Mouse (Mus musculus) brain, embryonic 14.5 days (tissue): ENCODE measurements at regions not wholly inside any gene's neighbourhood (a gene's known extent, or its start where the extent isn't known, plus 50 kb on each side); places are given as distances from the start of the nearest gene placed in this dataset.
A peak's percentile ranks its signal among the peaks of the same experiment; 100 is the strongest.

Source experiments
- DNase-seq: peaks from one replicate; pipeline ENCODE4 v3.0.0-alpha.2; 2011; ENCODE audit warnings: low read depth
- CTCF ChIP-seq: fragments of 200-500 bp; IDR thresholded peaks from 2 replicates; pipeline ENCODE4 v1.5.1; 2012; ENCODE audit warnings: inconsistent platforms, mild to moderate bottlenecking, moderate library complexity, borderline replicate concordance; ENCODE audit not compliant: insufficient read depth, insufficient read length; ENCODE audit errors: extremely low read depth
- POLR2A ChIP-seq: fragments of 200-500 bp; IDR thresholded peaks from 2 replicates; pipeline ENCODE4 v1.6.1; 2012; ENCODE audit warnings: mild to moderate bottlenecking, inconsistent platforms, borderline replicate concordance; ENCODE audit not compliant: poor library complexity, insufficient read depth, insufficient read length, severe bottlenecking; ENCODE audit errors: extremely low read depth

DNA sequence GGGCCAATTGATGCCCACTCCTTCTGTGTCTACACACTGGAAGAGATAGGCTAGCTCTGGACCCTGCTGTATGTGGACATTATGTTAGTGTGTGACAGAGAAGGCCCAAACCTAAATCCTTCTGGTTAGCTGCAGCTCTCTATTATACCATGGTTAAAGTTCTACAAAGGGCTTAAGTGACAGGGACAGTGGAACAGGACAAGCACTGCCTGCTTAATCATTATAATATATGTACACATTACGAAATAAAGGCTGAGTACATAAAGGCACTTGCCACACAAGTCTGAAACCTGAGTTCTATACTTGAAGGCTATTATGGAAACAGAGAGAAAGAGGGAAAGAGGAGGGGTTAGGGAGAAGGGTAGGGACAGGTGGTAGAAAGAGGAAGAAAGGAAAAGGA, 55.2 kb downstream of the Rdh14 start:
- TF ChIP-seq POLR2A, result no peak
- TF ChIP-seq CTCF, result no peak
- DNase-seq, result no peak

DNA sequence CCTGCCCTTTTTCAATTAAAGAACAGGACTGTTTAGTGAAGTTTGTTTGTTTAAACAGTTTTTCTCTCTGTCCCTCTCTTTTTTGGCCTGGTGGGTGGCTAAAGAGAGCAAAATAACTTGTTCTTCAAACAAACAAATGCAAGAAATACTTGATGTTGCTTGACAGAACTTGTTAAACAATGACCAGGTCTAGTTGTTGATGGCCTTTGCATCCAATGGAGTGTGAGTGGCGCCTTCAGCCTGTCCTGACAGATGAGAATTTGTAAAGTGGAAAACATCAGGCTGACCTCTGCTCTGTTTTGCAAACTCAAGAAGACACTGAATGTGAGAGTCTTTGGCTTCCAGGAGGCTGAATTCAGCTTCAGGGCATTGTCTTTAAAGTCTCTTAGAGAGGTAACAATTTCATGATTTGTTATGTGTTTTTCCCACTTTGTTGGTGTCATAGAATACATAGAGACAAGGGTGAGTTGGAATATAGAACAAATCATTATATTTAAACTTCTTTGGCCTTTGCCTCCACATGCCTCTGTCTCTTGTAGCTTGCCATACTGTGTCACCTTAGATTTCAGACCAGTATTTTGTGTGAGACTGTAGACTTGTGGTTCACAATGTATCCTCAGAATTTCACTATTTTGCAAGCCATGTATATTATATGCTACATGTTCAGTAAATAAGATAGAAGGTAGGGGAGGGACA, 67.5 kb downstream of the Rdh14 start:
- no peak for TF ChIP-seq CTCF
- TF ChIP-seq POLR2A, result no peak

GRCm38 (mm10) chr12:10461796-10462195, 71.2 kb downstream of the Rdh14 start:
- DNase-seq, result no peak
- TF ChIP-seq CTCF (no peak), POLR2A (no peak)

More for the DNA sequence above, 67.5 kb downstream of the Rdh14 start:
- no peak for DNase-seq

DNA sequence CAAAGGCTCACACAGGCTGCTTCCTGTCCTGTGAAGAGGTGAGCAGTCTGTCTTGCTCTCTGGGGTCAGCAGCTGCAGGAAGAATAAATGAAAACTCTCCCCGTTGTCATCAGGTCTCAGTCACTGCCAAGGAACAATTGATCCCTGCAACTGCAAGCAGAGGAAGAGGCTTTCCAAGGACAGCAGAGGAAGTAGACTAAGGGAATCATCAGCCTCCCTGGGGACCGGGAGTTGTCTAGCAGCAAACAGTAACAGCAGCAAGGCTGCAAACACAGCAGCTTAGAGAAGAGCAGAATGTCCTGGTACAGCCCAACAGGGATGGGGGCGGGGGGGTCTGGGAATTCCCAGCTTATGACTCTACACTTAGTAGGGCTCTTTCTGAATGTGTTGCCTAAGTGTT, 72.4 kb downstream of the Rdh14 start:
- peak; percentile 3 for DNase-seq
- TF ChIP-seq CTCF (no peak), POLR2A (no peak)

DNA sequence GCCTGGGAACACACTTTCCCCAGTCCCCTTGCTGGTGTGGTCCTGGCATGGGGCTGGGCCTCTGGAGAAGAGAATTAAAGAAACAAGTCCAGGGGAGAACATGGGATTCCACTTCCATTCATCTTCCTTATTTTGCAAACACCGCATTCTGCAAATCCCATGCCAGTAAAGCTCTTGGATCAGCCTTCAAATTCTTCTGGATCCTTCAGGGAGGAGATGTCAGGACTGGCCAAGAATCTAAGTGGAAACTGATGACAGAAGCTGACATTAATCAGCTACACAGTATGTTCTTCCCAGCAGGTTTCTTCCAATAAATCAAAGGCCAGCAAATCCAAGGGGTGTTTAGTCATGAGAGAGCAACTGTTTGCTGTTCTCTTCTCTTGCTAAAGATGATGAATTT, 83.4 kb downstream of the Rdh14 start:
- peak; percentile 2 for DNase-seq
- TF ChIP-seq POLR2A (no peak), CTCF (no peak)

GRCm38 (mm10) chr12:10480781-10481180, 90.2 kb downstream of the Rdh14 start:
- DNase-seq, result no peak

DNA sequence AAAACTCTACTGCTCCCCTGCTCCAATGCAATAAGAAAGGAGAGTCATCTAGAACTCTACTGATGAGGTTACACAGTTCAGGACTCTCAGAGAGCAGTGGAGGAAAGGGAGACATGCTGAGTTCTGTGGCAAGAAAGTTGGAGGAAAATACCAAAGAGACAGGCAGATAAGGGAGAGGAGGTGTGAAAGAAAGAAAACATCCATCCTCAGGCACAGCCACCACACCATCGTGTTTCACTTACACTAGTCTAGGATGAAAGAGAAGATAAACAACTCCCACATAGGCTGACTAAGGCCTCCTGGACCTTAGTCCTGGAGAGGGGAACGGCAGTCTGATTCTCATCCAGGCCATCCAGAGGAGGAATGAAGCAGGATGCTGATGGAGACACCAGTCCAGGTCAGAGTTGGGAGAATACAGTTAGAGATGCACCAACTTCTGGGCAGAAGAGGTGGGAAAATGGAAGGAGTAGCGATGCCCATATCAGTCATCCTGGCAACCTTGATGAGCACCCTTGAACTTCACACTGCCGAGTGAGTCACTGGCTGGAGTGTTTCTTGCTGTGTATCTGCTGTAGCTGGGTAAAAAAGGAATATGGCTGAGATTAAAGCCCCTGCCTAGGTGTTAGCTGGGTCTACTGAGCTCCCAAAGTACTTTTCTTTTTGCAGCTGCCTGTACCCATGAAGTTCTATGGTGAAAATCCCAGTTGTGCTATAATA, 91.9 kb downstream of the Rdh14 start:
- TF ChIP-seq CTCF (no peak), POLR2A (no peak)
- no peak for DNase-seq

More at GRCm38 (mm10) chr12:10480781-10481180, 90.2 kb downstream of the Rdh14 start:
- TF ChIP-seq POLR2A, result no peak
- no peak for TF ChIP-seq CTCF

DNA sequence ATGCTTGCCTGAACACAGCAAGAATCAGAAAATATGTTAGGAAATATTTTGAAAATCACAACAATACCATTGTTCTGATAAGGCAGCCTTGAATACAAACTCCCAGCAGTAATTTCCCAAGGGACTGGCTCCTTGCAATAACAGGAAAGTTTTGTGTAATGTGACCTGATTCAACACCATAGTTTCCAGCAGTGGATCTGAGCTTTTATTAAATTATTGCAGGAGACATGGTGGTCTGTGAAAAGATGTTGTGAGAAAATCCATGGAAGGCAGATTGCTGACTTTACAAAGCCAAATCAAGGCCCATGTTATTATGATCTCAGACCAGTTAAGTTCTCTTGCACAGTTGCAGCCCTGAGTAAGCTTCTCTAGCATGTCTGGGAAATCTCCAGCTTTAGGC, 116.1 kb downstream of the Rdh14 start:
- DNase-seq, result no peak
- TF ChIP-seq CTCF, result no peak
- no peak for TF ChIP-seq POLR2A

GRCm38 (mm10) chr12:10513526-10513925, 123.0 kb downstream of the Rdh14 start:
- no peak for TF ChIP-seq POLR2A
- TF ChIP-seq CTCF, result no peak

GRCm38 (mm10) chr12:10514278-10514677, 123.7 kb downstream of the Rdh14 start:
- DNase-seq, result peak; percentile 12
- TF ChIP-seq POLR2A (no peak), CTCF (no peak)

More at GRCm38 (mm10) chr12:10513526-10513925, 123.0 kb downstream of the Rdh14 start:
- no peak for DNase-seq

- DNase-seq, result peak; percentile 9
- TF ChIP-seq CTCF (no peak), POLR2A (no peak)
These were observed 134.1 kb downstream of the Rdh14 start for GRCm38 (mm10) chr12:10524509-10525286.
